Mouse (Mus musculus) kidney, adult 9 months (tissue): ENCODE measurements around the gene 9430038I01Rik.

Experiments used
- DNase-seq: peaks from one replicate; pipeline ENCODE4 v3.0.0; 2022

Gene 9430038I01Rik

DNA sequence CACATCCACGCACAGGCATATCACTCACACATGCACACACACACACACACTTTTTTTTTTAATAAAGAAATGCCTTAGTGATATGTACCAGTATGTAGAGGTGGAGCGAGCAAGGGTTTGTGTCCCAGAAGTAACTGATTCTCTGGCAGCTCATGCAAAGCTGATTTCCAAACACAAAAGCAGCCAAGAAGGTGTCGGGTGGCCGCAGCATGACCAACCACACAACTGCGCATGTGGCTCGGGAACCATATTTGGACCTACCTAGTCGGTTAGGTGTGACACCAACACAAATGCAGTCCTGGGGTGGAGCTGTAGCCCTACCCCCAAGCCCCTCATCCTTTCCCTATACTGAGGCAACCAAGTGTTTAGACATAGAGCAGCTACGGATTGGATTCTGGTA lies 45.5 kb downstream of the 9430038I01Rik start:
- DNase-seq, result no peak

DNA sequence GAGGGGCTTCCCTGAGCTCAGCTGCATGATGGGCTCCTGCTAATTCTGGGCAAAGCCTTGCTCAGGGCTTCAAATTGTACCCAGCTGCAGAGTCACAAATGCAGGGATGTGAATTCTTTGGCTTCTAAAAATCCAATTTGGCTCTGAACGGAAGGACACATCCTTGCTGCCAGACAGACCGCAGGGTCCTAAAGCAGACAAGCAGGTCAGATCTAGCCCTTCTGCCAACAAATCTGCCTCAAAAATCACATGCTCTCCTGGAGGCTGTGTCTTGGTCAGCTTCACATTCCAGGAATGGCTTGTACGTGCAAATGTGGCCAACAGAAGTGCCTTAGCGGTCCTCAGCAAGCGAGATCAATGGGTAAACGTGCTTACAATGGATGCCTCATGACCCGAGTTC lies 46.0 kb downstream of the 9430038I01Rik start:
- DNase-seq, result no peak

DNA sequence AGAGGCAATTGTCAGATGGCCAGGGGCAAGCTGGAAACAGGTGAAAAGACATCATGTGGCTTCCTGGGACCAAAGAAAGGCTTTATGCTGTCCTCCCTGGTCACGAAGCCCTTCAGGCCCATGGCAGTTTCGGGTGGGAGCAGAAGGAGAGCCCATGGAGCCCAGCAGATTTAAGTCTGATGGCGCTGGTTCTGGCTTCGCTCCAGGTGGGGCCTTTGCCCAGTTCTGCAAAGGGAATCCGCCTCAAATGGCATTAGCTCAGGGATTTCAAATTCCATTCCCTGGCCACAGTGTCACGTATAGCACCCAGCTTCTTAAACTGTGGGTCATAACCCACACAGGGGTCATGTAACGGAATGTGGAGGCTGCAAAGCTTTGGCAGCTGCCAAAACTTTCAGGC lies 63.7 kb downstream of the 9430038I01Rik start:
- no peak for DNase-seq

DNA sequence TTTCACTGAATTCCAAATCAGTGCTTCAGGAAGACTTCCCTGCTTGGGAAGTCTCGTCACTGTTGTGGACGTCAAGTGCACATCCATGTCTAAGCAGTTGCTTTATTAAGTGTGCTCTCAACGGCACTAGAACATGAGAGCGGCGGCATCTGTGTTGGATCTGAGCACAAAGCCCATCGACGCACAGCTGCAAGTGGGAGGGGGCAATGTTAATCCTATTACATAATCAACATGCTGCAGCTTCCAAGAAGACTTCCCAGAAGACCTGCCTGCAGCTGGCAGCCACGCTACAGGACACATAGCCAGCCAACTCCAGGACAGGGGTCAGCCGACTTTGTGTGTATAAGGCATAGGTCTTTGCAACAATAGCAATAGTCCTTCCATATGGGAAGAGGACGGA lies 64.5 kb downstream of the 9430038I01Rik start:
- no peak for DNase-seq

DNA sequence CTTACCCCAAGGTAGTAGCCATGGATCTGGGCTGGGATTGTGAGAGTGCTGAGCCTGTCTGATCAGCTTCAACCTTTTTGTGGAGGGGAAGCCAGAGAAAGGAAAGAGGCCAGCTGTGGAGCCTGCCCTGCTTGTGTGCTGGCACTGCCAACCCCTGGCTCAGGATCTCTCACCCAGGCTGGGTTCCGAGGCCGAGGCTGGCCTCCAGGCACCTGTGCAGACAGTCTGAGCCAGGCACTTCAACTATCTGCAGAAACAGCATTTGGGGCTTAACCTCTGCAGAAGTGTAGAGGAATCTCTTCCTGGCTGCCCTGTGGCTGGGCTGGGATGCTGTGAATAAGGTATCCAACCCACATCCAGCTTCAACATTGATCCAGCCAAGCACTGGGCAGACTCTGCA lies 76.6 kb downstream of the 9430038I01Rik start:
- DNase-seq, result no peak
